Mouse (Mus musculus) stomach, postnatal 0 days (tissue): ENCODE results near the gene Pakap. TPM values are rescaled to one million over a fixed set of nuclear protein-coding genes. Genes with fewer than 3 reads are reported as not detected.

Experiments used
- ATAC-seq: fragments of 200-750 bp; cut with Nextera tagmentation; 2 replicates; pipeline ENCODE4 v1.8.0; 2017; ENCODE audit not compliant: low FRiP score, low TSS enrichment
- DNase-seq: peaks from one replicate; pipeline ENCODE4 v3.0.0-alpha.2; 2016; ENCODE audit warnings: low spot score
- H3K27ac ChIP-seq: fragments of 300-500 bp; sonication (generic); replicated peaks from 2 replicates; pipeline ENCODE4 v1.5.1; 2014; ENCODE audit warnings: mild to moderate bottlenecking, control low read depth
- H3K27me3 ChIP-seq: fragments of 300-500 bp; sonication (generic); 2 replicates; pipeline ENCODE4 v1.6.1; 2014; ENCODE audit warnings: low read length; ENCODE audit not compliant: control insufficient read depth, insufficient read depth
- H3K36me3 ChIP-seq: fragments of 300-500 bp; sonication (generic); 2 replicates; pipeline ENCODE4 v1.6.1; 2014; ENCODE audit warnings: low read length, mixed read lengths; ENCODE audit not compliant: control insufficient read depth, insufficient read depth
- H3K4me1 ChIP-seq: fragments of 300-500 bp; sonication (generic); replicated peaks from 2 replicates; pipeline ENCODE4 v1.6.1; 2014; ENCODE audit warnings: antibody characterized with exemption; ENCODE audit not compliant: control insufficient read depth, insufficient read depth
- H3K4me2 ChIP-seq: fragments of 300-500 bp; sonication (generic); replicated peaks from 2 replicates; pipeline ENCODE4 v1.6.1; 2014; ENCODE audit warnings: low read depth, mild to moderate bottlenecking, control low read depth, moderate library complexity
- H3K4me3 ChIP-seq: fragments of 300-500 bp; sonication (generic); 2 replicates; pipeline ENCODE4 v1.5.1; 2014; ENCODE audit warnings: low read depth, low read length, control low read depth
- H3K9ac ChIP-seq: fragments of 300-500 bp; sonication (generic); 2 replicates; pipeline ENCODE4 v1.6.1; 2014; ENCODE audit warnings: mild to moderate bottlenecking, low read length, control low read depth, mixed read lengths
- H3K9me3 ChIP-seq: fragments of 300-500 bp; sonication (generic); 2 replicates; pipeline ENCODE4 v1.6.1; 2016; ENCODE audit warnings: low read length; ENCODE audit not compliant: control insufficient read depth
- CTCF ChIP-seq: IDR thresholded peaks from 2 replicates; pipeline ENCODE4 v1.5.1; 2016; ENCODE audit warnings: antibody characterized with exemption, low read depth, mild to moderate bottlenecking, moderate library complexity
- EP300 ChIP-seq: optimal IDR thresholded peaks from 2 replicates; pipeline ENCODE3; 2016; ENCODE audit warnings: antibody characterized with exemption
- WGBS: fragments of 180-500 bp; shearing (Covaris S2); extraction: QIAGEN DNeasy Blood & Tissue Kit; methylation state at CpG from one replicate; pipeline ENCODE4 v1.1.7; 2014; 5-methylcytosine and 5-hydroxymethylcytosine counted together
- polyA plus RNA-seq: library from polyadenylated mRNA; unstranded; fragments of >200 nt; fragmentation: Nextera tagmentation; extraction: Ambion mirVana; gene quantifications from 2 replicates; pipeline ENCODE4 v1.2.1, GENCODE M21; 2015

The Pakap gene
- polyA plus RNA-seq, 1 experiment from 2014 or later, result 12.2 TPM

DNA sequence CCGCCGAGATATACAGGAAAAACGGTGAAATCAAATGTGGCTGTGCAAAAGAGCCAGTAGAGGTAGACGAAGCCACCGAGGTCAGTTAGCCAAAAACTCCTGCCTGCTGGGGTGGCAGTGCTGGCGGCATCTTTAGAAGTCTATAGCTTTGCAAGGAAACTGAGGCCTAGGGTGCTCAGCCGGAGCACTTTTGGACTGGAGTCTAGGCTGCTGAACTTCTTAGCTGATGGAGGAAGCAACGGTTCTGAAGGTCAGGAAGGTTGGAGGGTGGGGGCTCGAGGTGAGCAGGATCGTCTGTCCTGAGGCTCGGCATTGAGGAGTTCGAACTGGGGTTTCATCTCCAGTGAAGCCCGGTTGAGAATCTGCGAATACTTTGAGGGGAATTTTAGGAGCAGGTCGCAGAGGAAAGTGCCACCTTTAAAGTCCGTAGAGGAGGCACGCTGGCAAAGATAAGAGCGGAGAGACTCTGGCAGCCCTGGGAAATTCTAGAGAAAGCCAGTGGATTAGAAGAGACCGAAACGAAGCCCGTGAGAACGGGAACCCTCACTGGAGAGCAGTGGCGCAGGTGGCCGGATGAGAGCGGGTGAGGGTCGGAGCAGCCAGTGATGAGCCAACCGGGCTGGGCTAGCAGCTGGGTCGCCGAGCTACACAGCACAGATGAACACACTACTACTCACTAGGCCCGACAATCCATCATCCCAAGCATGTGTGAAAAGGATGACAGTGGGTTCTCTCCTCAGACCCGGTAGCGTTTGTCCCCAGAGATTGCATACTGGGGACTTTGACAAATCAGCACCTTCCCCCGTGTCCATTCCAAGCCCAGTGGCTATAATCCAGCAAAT lies 214.8 kb downstream of the Pakap start:
- peak overlapping the region; percentile 19; the same call in 1 of the 2 replicates for H3K9ac ChIP-seq
- H3K4me3 ChIP-seq, result peak overlapping the region; percentile 34
- H3K27ac ChIP-seq, result no peak overlapping the region
- H3K36me3 ChIP-seq, result no peaks in the 10 kb centered on the region
- no peaks in the 10 kb centered on the region; the same call in 1 of the 2 replicates for H3K4me1 ChIP-seq
- ATAC-seq (no peak), DNase-seq (no peak)
- peak overlapping the region; percentile 62 for H3K4me2 ChIP-seq
- no peaks in the 10 kb centered on the region for H3K27me3 ChIP-seq
- TF ChIP-seq EP300 (no peak), CTCF (no peak)
- no peaks in the 10 kb centered on the region for H3K9me3 ChIP-seq
- 23% methylated on average over 33 of the region's 33 CpGs for WGBS

DNA sequence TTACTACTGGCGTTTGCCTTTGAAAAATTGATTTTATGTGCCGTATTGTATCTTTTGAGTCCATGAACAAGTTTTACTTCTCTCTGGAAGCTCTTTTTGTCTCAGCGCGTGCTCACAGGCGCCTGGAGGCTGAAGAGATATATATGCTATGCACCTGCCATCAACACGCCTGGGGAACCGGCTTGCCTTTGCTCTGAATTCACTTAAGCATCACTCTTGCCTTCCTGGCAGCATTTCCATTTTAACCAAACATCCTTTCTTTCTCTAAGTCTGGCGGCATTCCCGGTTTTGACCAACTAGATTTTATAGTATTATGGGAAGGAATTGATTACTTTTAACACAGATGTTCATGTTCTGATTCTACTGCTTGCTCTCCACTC lies 215.4 kb downstream of the Pakap start:
- H3K36me3 ChIP-seq, result no peaks in the 10 kb centered on the region
- no peak overlapping the region; the same call in 1 of the 2 replicates for H3K4me2 ChIP-seq
- peak overlapping the region; percentile 34; the same call in 1 of the 2 replicates for H3K4me3 ChIP-seq
- H3K9me3 ChIP-seq, result no peaks in the 10 kb centered on the region
- TF ChIP-seq CTCF, result no peak
- TF ChIP-seq EP300, result no peak
- DNase-seq (no peak), ATAC-seq (no peak)
- H3K4me1 ChIP-seq, result no peaks in the 10 kb centered on the region; the same call in 1 of the 2 replicates
- H3K27ac ChIP-seq, result no peak overlapping the region
- H3K27me3 ChIP-seq, result no peaks in the 10 kb centered on the region
- 36% methylated on average over 9 of the region's 9 CpGs for WGBS
- H3K9ac ChIP-seq, result no peak overlapping the region

GRCm38 (mm10) chr4:57783853-57784600 lies 216.0 kb downstream of the Pakap start:
- Histone ChIP-seq H3K36me3 (no peaks in the 10 kb centered on the region), H3K4me2 (no peak overlapping the region), H3K27me3 (no peaks in the 10 kb centered on the region), H3K27ac (no peak overlapping the region), H3K9ac (no peak overlapping the region), H3K9me3 (no peaks in the 10 kb centered on the region), H3K4me1 (no peaks in the 10 kb centered on the region; the same call in 1 of the 2 replicates), H3K4me3 (no peak overlapping the region)
- ATAC-seq, result peak; percentile 24; the same call in 1 of the 2 replicates
- TF ChIP-seq EP300, result no peak
- TF ChIP-seq CTCF, result no peak
- 64% methylated on average over 11 of the region's 11 CpGs for WGBS
- no peak for DNase-seq

DNA sequence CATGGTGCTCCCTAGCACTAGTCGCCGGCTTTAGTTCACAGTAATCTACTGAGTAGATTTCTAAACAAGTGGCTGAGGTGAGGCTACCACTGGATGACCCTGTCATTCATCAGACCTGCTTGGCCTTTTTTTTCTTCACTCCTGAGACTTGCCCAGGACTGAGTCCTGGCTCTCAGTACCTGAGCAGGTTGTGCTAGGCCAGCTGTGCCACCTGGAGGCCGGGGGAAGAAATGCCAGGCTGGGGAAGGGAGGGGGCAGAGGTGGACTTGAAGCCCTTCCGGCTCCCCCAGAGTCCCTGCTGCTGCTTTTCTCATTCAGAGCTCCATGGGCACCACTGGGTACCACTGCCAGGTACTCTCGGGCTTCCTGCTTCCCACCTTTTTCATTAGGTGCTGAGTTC lies 220.7 kb downstream of the Pakap start:
- Histone ChIP-seq H3K4me2 (no peak overlapping the region), H3K4me3 (no peak overlapping the region), H3K9ac (no peak overlapping the region), H3K27ac (no peak overlapping the region), H3K4me1 (no peaks in the 10 kb centered on the region; the same call in 1 of the 2 replicates), H3K27me3 (no peaks in the 10 kb centered on the region), H3K36me3 (no peaks in the 10 kb centered on the region), H3K9me3 (no peaks in the 10 kb centered on the region)
- DNase-seq (peak; percentile 53), ATAC-seq (no peak)
- TF ChIP-seq CTCF, result peak; percentile 68
- no peak for TF ChIP-seq EP300
- WGBS, result 57% methylated on average over 5 of the region's 5 CpGs

GRCm38 (mm10) chr4:57789118-57789517 lies 221.1 kb downstream of the Pakap start:
- H3K4me1 ChIP-seq, result no peaks in the 10 kb centered on the region; the same call in 1 of the 2 replicates
- no peaks in the 10 kb centered on the region for H3K36me3 ChIP-seq
- no peak overlapping the region for H3K4me2 ChIP-seq
- ATAC-seq (no peak), DNase-seq (no peak)
- no peak overlapping the region for H3K27ac ChIP-seq
- H3K9ac ChIP-seq, result no peak overlapping the region
- no peaks in the 10 kb centered on the region for H3K9me3 ChIP-seq
- TF ChIP-seq EP300 (no peak), CTCF (no peak)
- no peaks in the 10 kb centered on the region for H3K27me3 ChIP-seq
- no peak overlapping the region for H3K4me3 ChIP-seq
